Mouse (Mus musculus) forebrain, embryonic 15.5 days (tissue): Measurements from ENCODE around the gene Nrxn2. TPM values are rescaled to one million over a fixed set of nuclear protein-coding genes. Genes with fewer than 3 reads are reported as not detected.

Experiments used
- ATAC-seq: fragments of 200-750 bp; cut with Nextera tagmentation; replicated peaks from 2 replicates; pipeline ENCODE4 v1.8.0; 2017; ENCODE audit warnings: mild to moderate bottlenecking, moderate TSS enrichment, moderate library complexity
- H3K27ac ChIP-seq: fragments of 300-500 bp; sonication (generic); replicated peaks from 2 replicates; pipeline ENCODE4 v1.5.1; 2015; ENCODE audit warnings: mild to moderate bottlenecking, inconsistent platforms
- H3K27me3 ChIP-seq: fragments of 300-500 bp; sonication (generic); 2 replicates; pipeline ENCODE4 v1.6.1; 2015; ENCODE audit warnings: inconsistent platforms
- H3K36me3 ChIP-seq: fragments of 300-500 bp; sonication (generic); 2 replicates; pipeline ENCODE4 v1.6.1; 2015; ENCODE audit warnings: mild to moderate bottlenecking, inconsistent platforms
- H3K4me1 ChIP-seq: fragments of 300-500 bp; sonication (generic); 2 replicates; pipeline ENCODE4 v1.6.1; 2015; ENCODE audit warnings: inconsistent platforms
- H3K4me2 ChIP-seq: fragments of 300-500 bp; sonication (generic); replicated peaks from 2 replicates; pipeline ENCODE4 v1.6.1; 2015; ENCODE audit warnings: mild to moderate bottlenecking, inconsistent platforms
- H3K4me3 ChIP-seq: fragments of 300-500 bp; sonication (generic); 2 replicates; pipeline ENCODE4 v1.5.1; 2015; ENCODE audit warnings: mild to moderate bottlenecking, inconsistent platforms
- H3K9ac ChIP-seq: fragments of 300-500 bp; sonication (generic); replicated peaks from 2 replicates; pipeline ENCODE4 v1.6.1; 2015; ENCODE audit warnings: mild to moderate bottlenecking, inconsistent platforms
- H3K9me3 ChIP-seq: fragments of 300-500 bp; sonication (generic); 2 replicates; pipeline ENCODE4 v1.6.1; 2016; ENCODE audit warnings: inconsistent platforms
- WGBS: fragments of 180-500 bp; shearing (Covaris S2); methylation state at CpG from one replicate; pipeline ENCODE4 v1.1.7; 2015; ENCODE audit warnings: mixed read lengths; 5-methylcytosine and 5-hydroxymethylcytosine counted together
- polyA plus RNA-seq: library from polyadenylated mRNA; unstranded; fragments of >200 nt; fragmentation: Nextera tagmentation; extraction: Ambion mirVana; gene quantifications from 2 replicates; pipeline ENCODE4 v1.2.1, GENCODE M21; 2015

Nrxn2 gene
- polyA plus RNA-seq, 1 experiment from 2014 or later = 32.4 TPM

DNA sequence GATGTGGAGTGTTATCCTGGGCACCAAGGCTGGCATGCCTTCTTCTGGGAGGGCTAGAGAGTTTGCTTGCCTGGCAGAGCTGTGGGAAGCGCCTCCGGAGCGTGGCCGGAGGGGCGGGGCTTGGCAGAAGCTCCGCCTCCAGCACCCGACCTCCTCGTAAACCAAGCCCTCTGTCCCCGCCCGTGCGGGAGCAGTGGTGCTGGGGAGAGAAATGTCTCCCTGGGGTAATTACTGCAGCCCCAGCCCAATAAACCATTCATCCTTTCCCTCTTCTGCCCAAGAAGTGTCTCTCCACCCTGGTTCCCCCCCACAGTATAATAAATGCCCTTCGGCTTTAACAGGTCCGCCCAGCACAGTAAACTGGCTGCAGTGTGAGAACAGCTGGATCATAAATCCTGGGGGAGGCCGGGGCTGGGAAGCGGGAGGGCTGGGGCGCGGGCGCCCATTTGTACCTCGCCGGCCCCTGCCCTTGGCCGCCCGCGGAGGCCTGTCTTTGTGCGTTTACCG is 83.6 kb downstream of the Nrxn2 start:
- Histone ChIP-seq H3K9me3 (no peaks in the 10 kb centered on the region), H3K4me2 (peak overlapping the region; percentile 73), H3K9ac (peak overlapping the region; percentile 50), H3K27me3 (no peaks in the 10 kb centered on the region), H3K4me3 (peak overlapping the region; percentile 97), H3K36me3 (peaks cover 18% of the 10 kb centered on the region), H3K27ac (peak overlapping the region; percentile 84), H3K4me1 (peaks cover 72% of the 10 kb centered on the region)
- WGBS = under 1% methylated on average over 25 of the region's 25 CpGs
- peak; percentile 51 for ATAC-seq

DNA sequence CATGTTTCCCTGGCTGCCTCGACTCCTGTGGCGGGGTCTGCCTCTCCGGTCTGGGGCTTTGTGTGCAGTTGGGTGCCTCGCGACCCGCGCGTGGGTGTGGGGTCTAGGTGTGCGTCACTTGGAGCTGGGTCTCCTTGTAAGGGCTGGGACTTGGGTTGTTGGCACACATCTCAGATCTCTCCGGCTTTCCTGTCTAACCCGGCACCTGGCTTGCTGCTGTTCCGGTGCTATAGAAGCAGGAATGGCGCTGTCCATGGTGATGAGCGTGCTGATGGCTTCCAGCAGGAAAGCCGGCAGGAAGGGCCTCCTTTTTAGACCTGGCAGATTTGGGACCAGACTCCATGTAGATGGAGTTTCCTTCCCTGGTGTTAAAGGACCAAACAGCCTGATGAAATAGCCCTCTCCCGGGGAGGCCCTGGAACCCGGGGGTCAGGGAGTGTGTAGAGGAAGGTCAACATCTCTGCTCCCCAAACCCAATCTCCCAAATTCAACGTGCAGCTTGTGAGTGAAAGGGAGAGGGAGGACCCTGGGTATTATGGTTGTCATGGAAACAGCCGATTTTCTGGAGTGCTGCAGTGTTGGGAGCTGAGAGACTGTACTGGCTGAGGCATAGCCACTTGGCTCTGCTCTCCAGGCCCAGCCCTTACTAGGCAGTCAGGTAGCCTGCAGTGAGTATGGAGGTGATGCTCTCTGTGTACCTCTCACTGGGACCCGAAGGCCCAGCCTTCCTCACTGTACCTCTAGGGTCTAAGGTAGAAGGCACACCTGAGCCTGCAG is 84.2 kb downstream of the Nrxn2 start:
- Histone ChIP-seq H3K36me3 (peaks cover 18% of the 10 kb centered on the region), H3K4me2 (peak overlapping the region; percentile 73), H3K27me3 (no peaks in the 10 kb centered on the region), H3K27ac (peak overlapping the region; percentile 84), H3K9ac (peak overlapping the region; percentile 50), H3K4me1 (peaks cover 79% of the 10 kb centered on the region), H3K9me3 (no peaks in the 10 kb centered on the region), H3K4me3 (peak overlapping the region; percentile 97)
- WGBS = 5% methylated on average over 20 of the region's 20 CpGs
- ATAC-seq = peak; percentile 58

DNA sequence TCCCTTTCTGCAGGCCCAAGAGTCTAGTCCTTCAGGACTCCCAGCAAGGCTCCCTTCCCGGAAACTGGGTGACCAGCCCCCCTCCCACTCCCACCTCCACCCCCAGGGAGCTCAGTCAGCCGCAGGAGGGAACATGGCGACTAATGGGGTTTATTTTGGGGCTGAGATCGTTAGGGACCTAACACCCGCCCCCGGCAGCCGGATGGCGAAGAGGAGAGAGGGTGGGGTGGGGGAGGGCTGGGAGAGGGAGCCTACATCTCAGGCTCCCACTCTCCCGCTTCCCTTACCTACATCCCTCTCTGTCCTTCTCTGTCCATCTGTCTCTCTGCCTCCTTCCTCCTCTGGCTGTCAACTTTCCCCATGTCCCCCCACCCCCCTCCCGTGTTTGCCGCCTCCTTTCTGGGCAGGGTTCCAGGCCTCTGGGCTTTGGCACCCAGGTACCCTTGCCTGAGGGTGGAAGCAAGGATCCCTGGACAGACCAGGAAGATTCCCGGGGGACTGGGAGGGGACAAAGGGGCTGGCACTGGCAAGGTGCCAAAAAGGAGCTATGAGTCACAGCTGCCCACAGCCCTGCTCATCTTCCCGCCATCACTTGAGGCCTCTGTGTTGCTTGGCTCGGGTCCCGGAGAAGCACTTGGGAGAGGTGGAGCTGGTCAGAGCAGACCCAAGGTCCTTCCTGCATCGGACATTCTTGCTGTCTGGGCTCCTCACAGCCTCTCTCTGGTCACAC is 85.6 kb downstream of the Nrxn2 start:
- H3K4me1 ChIP-seq = peaks cover 76% of the 10 kb centered on the region
- H3K4me3 ChIP-seq = no peak overlapping the region
- 25% methylated on average over 15 of the region's 16 CpGs for WGBS

DNA sequence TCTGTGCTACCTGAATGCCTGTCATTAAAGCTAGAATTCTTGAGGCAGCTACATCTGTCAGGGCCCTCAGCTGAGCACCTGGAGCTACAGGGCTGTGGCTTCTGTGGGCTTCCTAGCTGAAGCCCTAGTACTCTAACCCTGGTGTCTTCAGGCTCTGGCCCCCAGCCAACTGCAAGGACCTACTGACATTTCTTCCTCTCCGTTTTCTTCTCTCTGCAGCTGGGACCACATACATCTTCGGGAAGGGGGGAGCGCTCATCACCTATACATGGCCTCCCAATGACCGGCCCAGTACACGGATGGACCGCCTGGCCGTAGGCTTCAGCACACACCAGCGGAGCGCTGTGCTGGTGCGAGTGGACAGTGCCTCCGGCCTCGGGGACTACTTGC is 86.1 kb downstream of the Nrxn2 start:
- 83% methylated on average over 12 of the region's 12 CpGs for WGBS
- H3K4me3 ChIP-seq = no peak overlapping the region
- H3K4me1 ChIP-seq = peaks cover 71% of the 10 kb centered on the region
- H3K4me2 ChIP-seq = 0 out of 2 replicates have a peak overlapping the region, but pooled peaks have one; percentile 19
- H3K27me3 ChIP-seq = no peaks in the 10 kb centered on the region
- H3K9ac ChIP-seq = peak overlapping the region; percentile 17; the same call in 1 of the 2 replicates
- H3K27ac ChIP-seq = no peak overlapping the region; the same call in 1 of the 2 replicates
- no peak for ATAC-seq
- H3K36me3 ChIP-seq = peaks cover 24% of the 10 kb centered on the region
- no peaks in the 10 kb centered on the region for H3K9me3 ChIP-seq

More for the DNA sequence above, 85.6 kb downstream of the Nrxn2 start:
- peaks cover 21% of the 10 kb centered on the region for H3K36me3 ChIP-seq
- H3K4me2 ChIP-seq = peak overlapping the region; percentile 19; the same call in 1 of the 2 replicates
- peak overlapping the region; percentile 17; the same call in 1 of the 2 replicates for H3K9ac ChIP-seq
- no peaks in the 10 kb centered on the region for H3K9me3 ChIP-seq
- H3K27me3 ChIP-seq = no peaks in the 10 kb centered on the region
- ATAC-seq = 0 out of 2 replicates have a peak, but pooled peaks have one; percentile 0
- peak overlapping the region; percentile 84 for H3K27ac ChIP-seq

DNA sequence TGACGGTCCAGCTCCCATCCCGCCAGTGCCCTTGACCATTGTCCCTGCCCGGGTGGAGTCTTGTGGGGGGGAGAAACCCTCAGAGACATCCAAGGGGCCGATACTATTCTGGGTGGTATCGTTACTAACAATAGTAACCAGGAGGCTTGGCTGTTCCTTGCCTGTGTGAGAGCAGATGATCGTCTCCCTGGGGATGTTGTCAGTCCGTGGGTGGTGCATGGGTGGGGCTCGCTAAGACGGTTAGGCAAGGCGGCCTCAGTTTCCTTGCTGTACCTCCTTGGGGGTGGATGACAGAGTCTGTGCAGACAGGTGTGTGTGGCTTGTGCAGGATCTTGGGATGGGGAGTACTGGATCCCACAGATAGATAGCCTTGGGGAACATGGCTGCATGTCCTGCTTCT is 88.9 kb downstream of the Nrxn2 start:
- Histone ChIP-seq H3K27me3 (no peaks in the 10 kb centered on the region), H3K27ac (peak overlapping the region; percentile 28; the same call in 1 of the 2 replicates), H3K4me2 (no peak overlapping the region), H3K4me1 (peaks cover 45% of the 10 kb centered on the region), H3K4me3 (no peak overlapping the region), H3K9me3 (no peaks in the 10 kb centered on the region), H3K9ac (no peak overlapping the region), H3K36me3 (peaks cover 29% of the 10 kb centered on the region)
- no peak for ATAC-seq
- WGBS = 48% methylated on average over 10 of the region's 10 CpGs

DNA sequence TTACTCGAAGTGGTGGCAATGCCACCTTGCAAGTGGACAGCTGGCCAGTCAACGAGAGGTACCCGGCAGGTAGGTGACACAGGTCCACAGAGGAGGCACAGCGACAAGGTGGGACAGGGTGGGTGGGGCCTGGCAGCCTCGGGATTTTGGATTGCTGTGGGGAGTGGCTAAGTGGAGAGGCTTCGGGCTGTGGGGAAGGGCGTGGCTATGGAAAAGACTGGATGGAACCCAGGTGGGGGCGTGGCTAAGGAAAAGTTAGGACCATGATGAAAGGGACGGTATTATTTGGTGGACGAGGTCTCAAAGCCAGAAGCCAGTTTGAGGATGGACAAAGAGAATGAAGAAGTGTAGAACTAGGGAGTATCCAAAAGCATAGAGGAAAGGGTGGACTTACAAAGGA is 91.3 kb downstream of the Nrxn2 start:
- WGBS = 80% methylated on average over 10 of the region's 10 CpGs
- Histone ChIP-seq H3K9ac (no peak overlapping the region), H3K27ac (no peak overlapping the region), H3K4me2 (no peak overlapping the region), H3K27me3 (no peaks in the 10 kb centered on the region), H3K9me3 (no peaks in the 10 kb centered on the region), H3K4me3 (no peak overlapping the region), H3K36me3 (peaks cover 37% of the 10 kb centered on the region), H3K4me1 (peaks cover 24% of the 10 kb centered on the region)
- no peak for ATAC-seq

DNA sequence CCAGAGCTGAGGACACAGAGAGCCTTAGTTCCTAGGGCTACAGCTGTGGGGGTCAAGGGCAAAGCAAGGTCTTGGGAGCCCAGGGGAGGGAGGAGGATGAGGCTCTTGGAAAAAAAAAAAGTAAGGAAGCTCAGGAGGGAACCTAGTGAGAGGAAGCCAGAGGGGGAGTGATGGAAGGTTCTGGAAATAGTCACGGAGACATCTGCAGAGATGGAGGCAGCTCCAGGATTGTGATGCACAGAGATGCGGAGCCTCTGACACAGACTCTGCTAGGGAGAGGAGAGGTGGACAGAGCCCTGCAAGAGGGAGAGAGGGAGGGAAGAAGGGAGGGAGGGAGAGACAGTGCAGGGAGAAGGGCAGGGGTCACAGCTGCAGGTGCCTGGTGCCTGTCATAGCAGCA is 92.0 kb downstream of the Nrxn2 start:
- Histone ChIP-seq H3K27ac (no peak overlapping the region), H3K9me3 (no peaks in the 10 kb centered on the region), H3K9ac (no peak overlapping the region), H3K4me3 (no peak overlapping the region), H3K4me2 (no peak overlapping the region), H3K4me1 (peaks cover 24% of the 10 kb centered on the region), H3K27me3 (no peaks in the 10 kb centered on the region), H3K36me3 (peaks cover 34% of the 10 kb centered on the region)
- no peak for ATAC-seq
- WGBS = 91% methylated on average over 2 of the region's 2 CpGs

DNA sequence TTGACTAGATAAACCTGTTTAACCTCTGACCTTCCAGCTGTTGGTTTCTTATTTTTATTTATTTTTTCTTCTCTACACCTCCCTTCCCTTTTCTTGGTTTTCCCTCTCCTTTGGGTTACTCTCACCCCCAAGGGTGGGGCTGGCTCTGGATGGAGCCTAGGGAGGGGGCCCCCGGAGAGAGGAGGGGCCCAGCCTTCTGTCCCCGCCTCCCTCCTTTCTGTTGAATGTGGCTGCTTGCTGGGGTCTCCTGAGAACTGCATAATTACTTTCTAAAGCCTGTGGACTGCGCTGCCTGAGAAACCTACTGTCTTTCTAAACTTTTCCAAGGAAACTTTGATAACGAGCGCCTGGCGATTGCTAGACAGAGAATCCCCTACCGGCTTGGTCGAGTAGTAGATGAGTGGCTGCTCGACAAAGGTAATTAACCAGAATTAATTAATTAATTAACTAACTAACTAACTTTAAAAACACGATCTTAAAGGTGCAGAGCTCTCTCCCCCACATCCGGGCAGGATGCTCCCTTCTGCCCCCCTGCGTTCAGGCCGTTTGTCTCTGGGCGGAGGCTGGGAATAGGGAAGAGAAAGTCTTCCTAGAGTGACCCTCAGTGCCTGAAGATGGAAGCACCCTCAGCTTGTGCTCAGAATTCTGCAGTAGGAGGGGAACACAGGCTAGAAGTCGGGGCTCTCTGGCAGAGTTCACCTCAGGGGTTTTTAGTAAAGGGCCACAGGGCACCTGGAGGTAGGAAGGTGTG is 95.0 kb downstream of the Nrxn2 start:
- WGBS = 7% methylated on average over 15 of the region's 15 CpGs
- no peak overlapping the region for H3K9ac ChIP-seq

DNA sequence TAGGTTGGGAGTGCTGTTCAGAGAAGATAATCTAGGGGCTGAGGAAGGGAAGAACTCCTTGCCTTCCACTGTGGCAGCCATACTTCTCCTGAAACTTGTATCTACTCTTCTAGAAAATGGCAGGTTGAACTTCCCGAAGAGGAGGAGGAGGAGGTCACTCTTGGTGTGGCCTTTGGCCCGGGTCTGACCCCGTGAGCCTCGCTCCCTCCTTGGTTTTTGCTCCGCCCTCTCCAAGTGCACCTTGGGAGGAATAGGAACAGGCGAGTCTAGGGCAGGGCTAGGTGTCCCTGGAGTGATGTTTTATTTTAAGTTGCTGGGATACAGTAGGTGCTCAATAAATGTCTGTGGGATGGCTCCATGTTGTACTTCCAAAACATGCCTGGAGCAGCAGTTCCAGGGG is 96.4 kb downstream of the Nrxn2 start:
- Histone ChIP-seq H3K4me3 (no peak overlapping the region), H3K36me3 (peaks cover 34% of the 10 kb centered on the region), H3K4me1 (peaks cover 31% of the 10 kb centered on the region), H3K9ac (no peak overlapping the region), H3K4me2 (no peak overlapping the region), H3K9me3 (no peaks in the 10 kb centered on the region), H3K27ac (no peak overlapping the region), H3K27me3 (no peaks in the 10 kb centered on the region)
- WGBS = 84% methylated on average over 6 of the region's 6 CpGs
- ATAC-seq = no peak

More for the DNA sequence above, 95.0 kb downstream of the Nrxn2 start:
- Histone ChIP-seq H3K36me3 (peaks cover 34% of the 10 kb centered on the region), H3K4me3 (no peak overlapping the region), H3K9me3 (no peaks in the 10 kb centered on the region), H3K27me3 (no peaks in the 10 kb centered on the region), H3K4me1 (peaks cover 18% of the 10 kb centered on the region), H3K4me2 (no peak overlapping the region), H3K27ac (no peak overlapping the region)
- no peak for ATAC-seq

DNA sequence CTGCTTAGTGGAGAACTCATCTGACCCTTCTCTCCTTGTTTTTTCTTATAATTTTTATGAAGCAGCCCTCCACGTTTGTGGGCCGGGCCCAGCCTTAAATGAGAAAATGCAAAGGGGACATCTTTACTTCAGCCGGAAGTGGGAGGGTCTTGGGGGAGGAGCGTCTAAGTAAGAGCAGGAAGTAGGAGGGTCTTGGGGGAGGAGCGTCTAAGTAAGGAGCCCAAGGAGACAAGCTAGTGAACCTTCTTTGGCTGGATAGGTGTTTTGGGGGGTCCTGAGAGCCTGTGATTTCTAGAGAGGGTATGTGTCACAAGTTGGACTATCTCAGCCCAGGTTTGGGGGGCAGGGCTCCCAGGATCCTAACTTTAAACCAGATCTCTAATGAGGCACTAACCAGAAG is 96.9 kb downstream of the Nrxn2 start:
- no peak overlapping the region for H3K9ac ChIP-seq
- peaks cover 33% of the 10 kb centered on the region for H3K36me3 ChIP-seq
- WGBS = 74% methylated on average over 5 of the region's 5 CpGs
- peaks cover 32% of the 10 kb centered on the region for H3K4me1 ChIP-seq
- no peak overlapping the region for H3K27ac ChIP-seq
- no peak overlapping the region for H3K4me3 ChIP-seq
- H3K27me3 ChIP-seq = no peaks in the 10 kb centered on the region
- no peak overlapping the region for H3K4me2 ChIP-seq
- ATAC-seq = no peak
- no peaks in the 10 kb centered on the region for H3K9me3 ChIP-seq

DNA sequence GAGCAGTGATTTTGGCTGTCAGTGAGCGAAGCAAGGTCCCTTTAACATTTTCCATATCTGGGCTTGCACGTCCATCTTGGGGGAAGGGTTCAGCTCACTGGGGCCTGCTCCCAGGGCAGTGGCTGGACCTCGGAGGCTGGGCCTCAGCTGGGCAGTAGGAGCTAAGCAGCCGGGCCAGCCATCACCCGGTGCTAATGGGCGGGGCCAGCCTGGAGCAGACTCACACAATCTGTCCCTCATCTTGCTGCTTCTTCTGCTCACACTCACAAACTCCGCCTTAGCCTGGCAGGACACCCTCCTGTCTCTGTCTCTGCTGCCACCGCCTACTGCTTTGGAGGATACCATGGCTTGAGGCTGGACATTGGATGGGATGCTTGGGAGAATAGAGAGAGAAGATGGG is 97.6 kb downstream of the Nrxn2 start:
- peaks cover 37% of the 10 kb centered on the region for H3K36me3 ChIP-seq
- H3K27ac ChIP-seq = no peak overlapping the region
- no peak for ATAC-seq
- no peaks in the 10 kb centered on the region for H3K27me3 ChIP-seq
- H3K4me3 ChIP-seq = no peak overlapping the region
- H3K9me3 ChIP-seq = no peaks in the 10 kb centered on the region
- H3K9ac ChIP-seq = no peak overlapping the region
- no peak overlapping the region for H3K4me2 ChIP-seq
- WGBS = 72% methylated on average over 8 of the region's 8 CpGs
- H3K4me1 ChIP-seq = peaks cover 32% of the 10 kb centered on the region
